Mouse (Mus musculus): Measurements from ENCODE around the gene Satb1. TPM values are rescaled to one million over a fixed set of nuclear protein-coding genes. Genes with fewer than 3 reads are reported as not detected.

Satb1 gene
- polyA plus RNA-seq, 1 experiment from 2014 or later, result 10.8 TPM

- Histone ChIP-seq H3K4me3 (no peak overlapping the region), H3K27me3 (replicated peaks) (no peaks in the 10 kb centered on the region), H3K9me3 (replicated peaks) (no peaks in the 10 kb centered on the region), H3K4me1 (replicated peaks) (no peaks in the 10 kb centered on the region), H3K9ac (no peak overlapping the region), H3K27ac (ENCODE audit: poor library complexity, severe bottlenecking) (no peak overlapping the region), H3K4me2 (no peak overlapping the region), H3K36me3 (no peaks in the 10 kb centered on the region)
- 18% methylated on average over 6 of the region's 6 CpGs for WGBS
- ATAC-seq (ENCODE audit: insufficient number of reproducible peaks, low FRiP score), result no peak
Measured at GRCm38 (mm10) chr17:51814301-51814700, 18.8 kb downstream of the Satb1 start.

DNA sequence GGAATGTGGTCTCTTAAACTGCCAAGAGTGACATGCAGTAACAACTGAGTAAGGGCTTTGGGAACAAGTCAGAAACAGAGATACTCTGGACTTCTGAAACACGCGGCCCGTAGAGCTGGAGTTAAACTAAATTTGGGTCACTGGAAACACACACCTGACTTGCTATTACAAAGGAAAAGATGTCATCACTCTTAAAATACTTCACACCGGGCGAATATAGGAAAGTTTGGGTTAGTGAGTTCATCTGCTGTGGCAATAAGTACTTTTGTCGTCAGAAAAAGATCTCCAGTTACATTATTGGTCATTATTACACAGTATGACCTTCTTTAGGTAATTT, 19.3 kb downstream of the Satb1 start:
- Histone ChIP-seq H3K4me2 (peak overlapping the region; percentile 86), H3K9me3 (replicated peaks) (no peaks in the 10 kb centered on the region), H3K9ac (peak overlapping the region; percentile 93), H3K4me1 (replicated peaks) (no peaks in the 10 kb centered on the region), H3K27ac (ENCODE audit: poor library complexity, severe bottlenecking) (0 out of 2 replicates have a peak overlapping the region, but pooled peaks have one; percentile 89), H3K4me3 (peak overlapping the region; percentile 91), H3K36me3 (no peaks in the 10 kb centered on the region), H3K27me3 (replicated peaks) (no peaks in the 10 kb centered on the region)
- 2% methylated on average over 6 of the region's 6 CpGs for WGBS
- ATAC-seq (ENCODE audit: insufficient number of reproducible peaks, low FRiP score), result no peak

- H3K27ac ChIP-seq (ENCODE audit: poor library complexity, severe bottlenecking), result peak overlapping the region; percentile 89
- H3K4me2 ChIP-seq, result peak overlapping the region; percentile 86
- ATAC-seq (ENCODE audit: insufficient number of reproducible peaks, low FRiP score), result peak; percentile 87
- peak overlapping the region; percentile 93 for H3K9ac ChIP-seq
- H3K9me3 ChIP-seq (replicated peaks), result no peaks in the 10 kb centered on the region
- H3K4me3 ChIP-seq, result peak overlapping the region; percentile 91
- no peaks in the 10 kb centered on the region for H3K27me3 ChIP-seq (replicated peaks)
- no peaks in the 10 kb centered on the region for H3K36me3 ChIP-seq
- no peaks in the 10 kb centered on the region for H3K4me1 ChIP-seq (replicated peaks)
- under 1% methylated on average over 99 of the region's 115 CpGs for WGBS
Measured at GRCm38 (mm10) chr17:51812942-51813783, 19.9 kb downstream of the Satb1 start.

- H3K4me1 ChIP-seq (replicated peaks), result no peaks in the 10 kb centered on the region
- H3K27me3 ChIP-seq (replicated peaks), result no peaks in the 10 kb centered on the region
- H3K4me2 ChIP-seq, result peak overlapping the region; percentile 86
- H3K9me3 ChIP-seq (replicated peaks), result no peaks in the 10 kb centered on the region
- peak overlapping the region; percentile 89 for H3K27ac ChIP-seq (ENCODE audit: poor library complexity, severe bottlenecking)
- H3K36me3 ChIP-seq, result no peaks in the 10 kb centered on the region
- under 1% methylated on average over 47 of the region's 48 CpGs for WGBS
- H3K9ac ChIP-seq, result peak overlapping the region; percentile 93
- H3K4me3 ChIP-seq, result peak overlapping the region; percentile 91
- peak; percentile 71 for ATAC-seq (ENCODE audit: insufficient number of reproducible peaks, low FRiP score)
Measured at GRCm38 (mm10) chr17:51812261-51812941, 20.7 kb downstream of the Satb1 start.

DNA sequence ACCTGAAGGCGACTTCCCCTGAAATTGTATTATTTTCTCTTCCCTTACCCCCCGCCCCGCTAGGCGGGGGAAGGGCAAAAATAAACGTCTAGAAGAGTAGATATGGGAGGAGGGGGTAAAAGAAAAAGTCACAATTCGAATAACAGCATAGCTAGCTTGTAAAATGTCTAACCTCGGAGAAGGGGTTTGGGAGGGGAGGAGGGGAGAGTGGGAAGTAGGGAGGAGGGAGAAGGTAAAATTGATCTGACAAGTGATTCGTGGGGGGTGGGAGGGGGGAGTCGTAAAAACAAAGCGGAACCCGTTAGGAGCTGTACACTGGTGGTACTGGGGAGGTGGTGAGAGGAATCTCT, 21.2 kb downstream of the Satb1 start:
- no peak for ATAC-seq (ENCODE audit: insufficient number of reproducible peaks, low FRiP score)
- peak overlapping the region; percentile 93 for H3K9ac ChIP-seq
- no peaks in the 10 kb centered on the region for H3K36me3 ChIP-seq
- H3K4me3 ChIP-seq, result peak overlapping the region; percentile 91
- peaks cover 4% of the 10 kb centered on the region for H3K4me1 ChIP-seq (replicated peaks)
- H3K9me3 ChIP-seq (replicated peaks), result no peaks in the 10 kb centered on the region
- H3K4me2 ChIP-seq, result peak overlapping the region; percentile 86
- H3K27ac ChIP-seq (ENCODE audit: poor library complexity, severe bottlenecking), result peak overlapping the region; percentile 89
- no peaks in the 10 kb centered on the region for H3K27me3 ChIP-seq (replicated peaks)
- under 1% methylated on average over 11 of the region's 11 CpGs for WGBS

DNA sequence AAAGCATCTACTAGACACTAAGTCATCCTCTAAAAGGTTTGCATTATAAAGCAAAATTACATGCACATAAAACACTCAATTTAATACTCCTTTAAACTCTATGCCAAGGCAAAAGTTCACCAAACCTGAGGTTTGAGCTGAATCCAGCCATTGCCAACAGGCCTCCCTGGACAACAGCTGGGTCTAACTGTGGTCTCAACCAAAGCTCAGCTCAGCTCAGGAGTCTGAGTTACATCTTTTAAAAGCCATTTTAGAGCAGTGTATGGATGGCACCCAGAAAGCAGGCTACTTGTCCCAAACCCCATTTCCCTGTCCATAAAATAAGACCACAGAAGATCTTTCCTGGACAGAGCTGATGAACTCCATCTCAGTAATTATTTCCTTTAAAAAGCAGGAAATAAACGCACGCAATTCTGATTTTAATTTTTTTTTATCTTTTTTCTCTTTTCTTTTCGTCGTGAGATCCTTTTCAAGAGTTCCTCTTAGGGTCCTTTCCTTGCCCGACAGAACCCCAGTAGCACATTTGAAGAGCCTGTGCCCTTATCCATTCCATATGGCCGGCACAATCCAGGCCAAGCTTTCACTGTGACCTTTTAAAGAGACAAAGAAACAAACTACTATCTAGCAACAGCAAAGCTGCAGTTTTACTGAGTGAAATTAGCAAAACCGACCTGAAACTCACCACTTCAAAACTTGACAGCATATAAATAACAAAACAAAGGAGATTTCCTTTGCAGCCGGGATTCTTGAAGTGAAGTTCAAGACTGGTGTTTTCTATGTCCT, 21.8 kb downstream of the Satb1 start:
- peak overlapping the region; percentile 86 for H3K4me2 ChIP-seq
- H3K9me3 ChIP-seq (replicated peaks), result no peaks in the 10 kb centered on the region
- H3K27me3 ChIP-seq (replicated peaks), result no peaks in the 10 kb centered on the region
- peaks cover 8% of the 10 kb centered on the region for H3K4me1 ChIP-seq (replicated peaks)
- no peak for ATAC-seq (ENCODE audit: insufficient number of reproducible peaks, low FRiP score)
- peak overlapping the region; percentile 91 for H3K4me3 ChIP-seq
- 0 out of 2 replicates have a peak overlapping the region, but pooled peaks have one; percentile 89 for H3K27ac ChIP-seq (ENCODE audit: poor library complexity, severe bottlenecking)
- no peaks in the 10 kb centered on the region for H3K36me3 ChIP-seq
- H3K9ac ChIP-seq, result peak overlapping the region; percentile 93; the same call in 1 of the 2 replicates
- 4% methylated on average over 8 of the region's 8 CpGs for WGBS

DNA sequence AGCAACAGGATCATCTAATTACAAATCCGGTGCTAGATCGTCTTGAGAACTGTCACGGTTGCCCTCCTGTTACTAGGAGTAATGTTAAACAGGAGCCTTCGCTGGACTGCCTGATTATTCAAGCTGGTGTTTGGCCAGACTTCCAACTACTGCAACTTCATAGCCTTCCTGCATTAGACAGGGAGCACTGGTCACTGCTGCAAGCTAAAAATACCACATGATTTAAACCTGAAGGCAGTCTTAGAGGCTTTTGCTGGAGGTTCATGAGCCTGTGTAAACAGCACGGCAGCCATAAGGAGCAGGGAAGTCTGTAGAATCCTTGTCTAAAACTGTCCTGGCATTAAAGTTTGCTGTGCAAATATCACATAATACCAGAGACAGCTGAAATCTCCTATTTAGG, 25.7 kb downstream of the Satb1 start:
- H3K4me1 ChIP-seq (replicated peaks), result peaks cover 14% of the 10 kb centered on the region

GRCm38 (mm10) chr17:51806124-51806960, 26.7 kb downstream of the Satb1 start:
- Histone ChIP-seq H3K4me2 (no peak overlapping the region), H3K9me3 (replicated peaks) (no peaks in the 10 kb centered on the region), H3K9ac (no peak overlapping the region), H3K27me3 (replicated peaks) (no peaks in the 10 kb centered on the region), H3K4me1 (replicated peaks) (peaks cover 14% of the 10 kb centered on the region), H3K27ac (ENCODE audit: poor library complexity, severe bottlenecking) (no peak overlapping the region), H3K4me3 (no peak overlapping the region), H3K36me3 (peaks cover 18% of the 10 kb centered on the region)
- no peak for ATAC-seq (ENCODE audit: insufficient number of reproducible peaks, low FRiP score)
- 76% methylated on average over 12 of the region's 12 CpGs for WGBS

More for the DNA sequence above, 25.7 kb downstream of the Satb1 start:
- H3K36me3 ChIP-seq, result peaks cover 16% of the 10 kb centered on the region
- no peak overlapping the region for H3K4me3 ChIP-seq
- no peak overlapping the region for H3K9ac ChIP-seq
- peak overlapping the region; percentile 51 for H3K27ac ChIP-seq (ENCODE audit: poor library complexity, severe bottlenecking)
- ATAC-seq (ENCODE audit: insufficient number of reproducible peaks, low FRiP score), result 0 out of 2 replicates have a peak, but pooled peaks have one; percentile 25
- no peaks in the 10 kb centered on the region for H3K9me3 ChIP-seq (replicated peaks)
- WGBS, result 30% methylated on average over 5 of the region's 5 CpGs
- no peaks in the 10 kb centered on the region for H3K27me3 ChIP-seq (replicated peaks)
- peak overlapping the region; percentile 16; the same call in 1 of the 2 replicates for H3K4me2 ChIP-seq

DNA sequence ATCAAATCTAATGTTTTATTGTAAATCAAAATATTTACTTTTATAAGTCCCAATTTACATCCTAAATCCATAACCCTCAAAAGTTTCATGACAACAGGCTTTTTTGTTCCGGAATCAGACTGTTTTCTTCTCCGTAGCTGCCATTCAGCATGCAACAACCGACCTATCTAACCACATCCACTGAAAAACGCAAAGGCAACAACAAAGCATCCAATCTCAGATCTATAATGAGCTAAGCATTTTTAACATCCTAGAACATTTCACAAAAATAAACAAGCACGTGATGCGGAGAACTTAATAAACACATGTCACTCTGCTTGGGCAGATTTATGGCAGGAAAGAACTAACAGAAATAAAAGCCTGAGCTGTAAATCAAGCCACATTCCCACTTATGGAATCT, 32.9 kb downstream of the Satb1 start:
- no peaks in the 10 kb centered on the region for H3K27me3 ChIP-seq (replicated peaks)
- no peak for ATAC-seq (ENCODE audit: insufficient number of reproducible peaks, low FRiP score)
- H3K36me3 ChIP-seq, result peaks cover 17% of the 10 kb centered on the region
- H3K9me3 ChIP-seq (replicated peaks), result no peaks in the 10 kb centered on the region
- H3K4me3 ChIP-seq, result no peak overlapping the region
- WGBS, result 86% methylated on average over 6 of the region's 6 CpGs
- H3K4me2 ChIP-seq, result no peak overlapping the region
- peaks cover 7% of the 10 kb centered on the region for H3K4me1 ChIP-seq (replicated peaks)
- H3K9ac ChIP-seq, result no peak overlapping the region
- no peak overlapping the region for H3K27ac ChIP-seq (ENCODE audit: poor library complexity, severe bottlenecking)

- 0 out of 2 replicates have a peak, but pooled peaks cover 6% of the 10 kb centered on the region for H3K36me3 ChIP-seq
- no peak for ATAC-seq (ENCODE audit: insufficient number of reproducible peaks, low FRiP score)
- no peak overlapping the region for H3K4me2 ChIP-seq
- WGBS, result 59% methylated on average over 5 of the region's 5 CpGs
- no peak overlapping the region for H3K4me3 ChIP-seq
- H3K9ac ChIP-seq, result no peak overlapping the region
- H3K9me3 ChIP-seq (replicated peaks), result no peaks in the 10 kb centered on the region
- H3K4me1 ChIP-seq (replicated peaks), result peaks cover 7% of the 10 kb centered on the region
- no peaks in the 10 kb centered on the region for H3K27me3 ChIP-seq (replicated peaks)
- no peak overlapping the region for H3K27ac ChIP-seq (ENCODE audit: poor library complexity, severe bottlenecking)
Measured at GRCm38 (mm10) chr17:51796459-51796858, 36.6 kb downstream of the Satb1 start.
